8 mouse cellular contexts compared by ENCODE assay signal in the genomic region with DNA sequence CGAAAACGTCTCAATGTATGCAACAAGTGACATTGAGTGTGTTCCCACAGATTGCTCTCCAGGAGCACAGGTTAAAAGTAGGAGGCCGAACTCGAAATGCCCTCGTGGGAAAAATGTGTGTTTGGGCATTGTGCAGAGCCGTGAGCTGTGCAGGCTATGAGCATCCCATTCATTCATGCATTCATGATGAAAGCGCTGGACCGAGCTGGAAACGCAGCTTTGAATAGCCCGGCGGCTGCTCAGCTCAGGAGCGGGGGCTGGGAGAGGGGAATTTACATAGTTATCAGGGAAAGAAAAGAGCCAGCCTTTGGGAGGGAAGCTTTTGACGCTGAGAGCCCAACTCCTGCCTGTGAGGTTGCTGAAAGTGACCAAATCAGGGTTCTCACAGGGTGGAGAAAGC. TPM values are rescaled to one million over a fixed set of nuclear protein-coding genes. Genes with fewer than 3 reads are reported as not detected.
A peak's percentile ranks its signal among the peaks of the same experiment; 100 is the strongest.
DNase-seq lines count a peak whose midpoint lies in the region; ATAC-seq and TF ChIP-seq lines count a peak whose summit lies in the region.

No protein-coding gene starts in this region.

- no peak; the same call in 1 of the 2 replicates for ATAC-seq in kidney, embryonic 14.5 days (ENCODE audit: low FRiP score, low TSS enrichment)
- no peak for ATAC-seq in liver, postnatal 0 days

- peaks cover 23% of the 10 kb centered on the region for H3K4me1 ChIP-seq in kidney, embryonic 14.5 days (ENCODE audit: control insufficient read depth, insufficient read depth, low read length)
- H3K4me1 ChIP-seq in liver, postnatal 0 days (ENCODE audit: insufficient read depth) = peaks cover 3% of the 10 kb centered on the region; the same call in 1 of the 2 replicates

- H3K4me3 ChIP-seq in kidney, embryonic 14.5 days (ENCODE audit: low read length) = peak overlapping the region; percentile 79
- 0 out of 2 replicates have a peak overlapping the region, but pooled peaks have one; percentile 6 for H3K4me3 ChIP-seq in liver, postnatal 0 days (ENCODE audit: low read depth, low read length)

- no peak for TF ChIP-seq CTCF in brain, embryonic 14.5 days (IDR thresholded peaks at IDR 0.05; ENCODE audit: borderline replicate concordance, extremely low read depth, insufficient read depth, insufficient read length)
- TF ChIP-seq CTCF in liver, postnatal 0 days (IDR thresholded peaks at IDR 0.05; ENCODE audit: low read depth) = no peak

- no peaks in the 10 kb centered on the region for H3K9me3 ChIP-seq in kidney, embryonic 14.5 days (ENCODE audit: control insufficient read depth, low read length)
- H3K9me3 ChIP-seq in liver, postnatal 0 days (ENCODE audit: low read length) = no peaks in the 10 kb centered on the region

- no peak overlapping the region; the same call in 1 of the 2 replicates for H3K27ac ChIP-seq in kidney, embryonic 14.5 days (ENCODE audit: low read depth, low read length)
- H3K27ac ChIP-seq in liver, postnatal 0 days (ENCODE audit: low read depth) = no peak overlapping the region

- no peaks in the 10 kb centered on the region for H3K36me3 ChIP-seq in kidney, embryonic 14.5 days (ENCODE audit: control insufficient read depth, insufficient read depth, low read length)
- H3K36me3 ChIP-seq in liver, postnatal 0 days (replicated peaks; ENCODE audit: insufficient read depth, low read length) = no peaks in the 10 kb centered on the region

- peak overlapping the region; percentile 90; the same call in 1 of the 2 replicates for H3K9ac ChIP-seq in kidney, embryonic 14.5 days (ENCODE audit: low read depth, low read length)
- no peak overlapping the region for H3K9ac ChIP-seq in liver, postnatal 0 days (replicated peaks)

- no peak for TF ChIP-seq EP300 in liver, postnatal 0 days (IDR thresholded peaks at IDR 0.05; ENCODE audit: low read depth)

- 2% methylated on average over 13 of the region's 13 CpGs for WGBS in kidney, embryonic 14.5 days
- 9% methylated on average over 13 of the region's 13 CpGs for WGBS in liver, postnatal 0 days (ENCODE audit: insufficient replicate concordance)

- no peak for TF ChIP-seq POLR2A in brain, embryonic 14.5 days (IDR thresholded peaks at IDR 0.05; ENCODE audit: borderline replicate concordance, extremely low read depth, insufficient read depth, insufficient read length, poor library complexity, severe bottlenecking)

- peaks cover 4% of the 10 kb centered on the region; the same call in 1 of the 2 replicates for H3K27me3 ChIP-seq in kidney, embryonic 14.5 days (ENCODE audit: control insufficient read depth, insufficient read depth, low read length)
- 0 out of 2 replicates have a peak, but pooled peaks cover 6% of the 10 kb centered on the region for H3K27me3 ChIP-seq in liver, postnatal 0 days (ENCODE audit: insufficient read depth, low read length)

- H3K4me2 ChIP-seq in kidney, embryonic 14.5 days (replicated peaks; ENCODE audit: low read depth, low read length) = peak overlapping the region; percentile 97
- peak overlapping the region; percentile 89 for H3K4me2 ChIP-seq in liver, postnatal 0 days (ENCODE audit: low read depth, low read length)

- no peak for DNase-seq in kidney, adult 18-20 months
- DNase-seq in brain, embryonic 14.5 days (ENCODE audit: low read depth) = peak; percentile 90
- DNase-seq in heart, postnatal 4 days = peak; percentile 10
- no peak for DNase-seq in liver, postnatal 0 days
- no peak for DNase-seq in urinary bladder, postnatal 25 days (ENCODE audit: low spot score)
- DNase-seq in gastrocnemius, adult 8-10 months (ENCODE audit: low spot score in 2 of 2) = no peak
- no peak for DNase-seq in thymus, postnatal 10 days (ENCODE audit: low spot score in 2 of 2)

RNA-seq across cellular contexts. Expression of a gene that starts 1.2 kb away (rescaled TPM):
- polyA plus RNA-seq in kidney, embryonic 14.5 days (2014; fragmentation: Nextera tagmentation; extraction: Ambion mirVana) = 31.0 and 60.4 TPM in 2 replicates
- polyA plus RNA-seq in brain, embryonic 14.5 days (2012; rRNA removed) = 10.5 and 14.0 TPM in 2 replicates
- 1 to 10 TPM; 1.8 to 2.0 TPM for total RNA-seq in heart, postnatal 4 days (2021)
- 0.34 and 0.72 TPM in 2 replicates for polyA plus RNA-seq in liver, postnatal 0 days (2015; fragmentation: Nextera tagmentation; extraction: Ambion mirVana)
- total RNA-seq in gastrocnemius, adult 8-10 months (2022) = under 1 TPM; 0.05 to 0.38 (median 0.06) TPM

Comparison
In these comparisons a context has a peak if more than half of its experiments do, and no peak if none do; other contexts are left out.
1. DNase-seq: peak in brain, embryonic 14.5 days (single experiment) and heart, postnatal 4 days (single experiment); none in kidney, adult 18-20 months (single experiment), liver, postnatal 0 days (single experiment), urinary bladder, postnatal 25 days (single experiment), gastrocnemius, adult 8-10 months (0 of 2) and thymus, postnatal 10 days (0 of 2).